Mouse (Mus musculus) myocyte (in vitro differentiated cells): ENCODE measurements around the gene Pdzd2. TPM values are rescaled to one million over a fixed set of nuclear protein-coding genes. Genes with fewer than 3 reads are reported as not detected.
"Not testable (repeated sequence)": the region's sequence is repeated elsewhere in the genome, so short reads cannot be mapped to it uniquely, and the experiment has no call there.

Experiments used
- H3K27me3 ChIP-seq: one replicate; pipeline ENCODE4 v1.6.1; 2011; ENCODE audit not compliant: control insufficient read depth, insufficient read depth, insufficient read length
- H3K36me3 ChIP-seq: one replicate; pipeline ENCODE4 v1.6.1; 2011; ENCODE audit not compliant: control insufficient read depth, insufficient read depth
- H3K4me2 ChIP-seq: one replicate; pipeline ENCODE4 v1.6.1; 2011; ENCODE audit warnings: low read depth, control low read depth
- H3K4me3 ChIP-seq: one replicate; pipeline ENCODE4 v1.5.1; 2011; ENCODE audit warnings: mild to moderate bottlenecking, control low read depth, moderate library complexity
- H3K79me2 ChIP-seq: one replicate; pipeline ENCODE4 v1.6.1; 2011; ENCODE audit not compliant: control insufficient read depth, insufficient read depth
- H3ac ChIP-seq: one replicate; pipeline ENCODE4 v1.6.1; 2011; ENCODE audit not compliant: control insufficient read depth, insufficient read length
- CEBPB ChIP-seq: IDR thresholded peaks from 2 replicates; pipeline ENCODE4 v1.6.1; 2011; ENCODE audit warnings: mild to moderate bottlenecking, moderate library complexity; ENCODE audit not compliant: poor library complexity, insufficient read depth, severe bottlenecking
- E2F4 ChIP-seq: IDR thresholded peaks from one replicate; pipeline ENCODE4 v1.6.1; 2011; ENCODE audit warnings: mild to moderate bottlenecking, control low read depth, moderate library complexity; ENCODE audit not compliant: insufficient read depth
- MAX ChIP-seq: IDR thresholded peaks from one replicate; pipeline ENCODE4 v1.6.1; 2011; ENCODE audit warnings: low read depth, mild to moderate bottlenecking, control low read depth
- MYOD1 ChIP-seq, 3 experiments: IDR thresholded peaks; one replicate each; pipeline ENCODE4 v1.6.1; 2011; ENCODE audit warnings: control low read depth in 2 of 3, low read depth in 2 of 3, mild to moderate bottlenecking in 2 of 3, moderate library complexity in 1 of 3; ENCODE audit not compliant: insufficient read length in 2 of 3, control insufficient read depth in 1 of 3
- MYOG ChIP-seq, 3 experiments: IDR thresholded peaks; one replicate each; pipeline ENCODE4 v1.6.1; 2011; ENCODE audit warnings: control low read depth in 2 of 3, low read depth in 2 of 3, mild to moderate bottlenecking in 2 of 3; ENCODE audit not compliant: insufficient read length in 2 of 3, control insufficient read depth in 1 of 3, insufficient read depth in 1 of 3
- POLR2A ChIP-seq: IDR thresholded peaks from one replicate; pipeline ENCODE4 v1.6.1; 2011; ENCODE audit warnings: low read depth, mild to moderate bottlenecking, control low read depth, moderate library complexity; ENCODE audit not compliant: insufficient read length
- POLR2AphosphoS2 ChIP-seq: IDR thresholded peaks from one replicate; pipeline ENCODE4 v1.6.1; 2011; ENCODE audit warnings: low read depth, control low read depth; ENCODE audit not compliant: insufficient read length
- REST ChIP-seq: IDR thresholded peaks from one replicate; pipeline ENCODE4 v1.6.1; 2011; ENCODE audit warnings: mild to moderate bottlenecking, control low read depth, moderate library complexity; ENCODE audit not compliant: insufficient read depth, insufficient read length
- SRF ChIP-seq: IDR thresholded peaks from one replicate; pipeline ENCODE4 v1.6.1; 2011; ENCODE audit warnings: low read depth; ENCODE audit not compliant: control insufficient read depth, insufficient read length
- TCF12 ChIP-seq: IDR thresholded peaks from one replicate; pipeline ENCODE4 v1.6.1; 2011; ENCODE audit warnings: mild to moderate bottlenecking, control low read depth; ENCODE audit not compliant: poor library complexity, insufficient read depth, severe bottlenecking
- TCF3 ChIP-seq: IDR thresholded peaks from one replicate; pipeline ENCODE4 v1.6.1; 2011; ENCODE audit warnings: low read depth, control low read depth; ENCODE audit not compliant: insufficient read length
- USF1 ChIP-seq: IDR thresholded peaks from one replicate; pipeline ENCODE4 v1.6.1; 2011; ENCODE audit warnings: low read depth, mild to moderate bottlenecking, control low read depth, moderate library complexity
- polyA plus RNA-seq: library from polyadenylated mRNA; unstranded; fragments of >200 nt; fragmentation: generic; extraction: Trizol; gene quantifications from one replicate; pipeline ENCODE4 v1.2.1, GENCODE M21; 2012; ENCODE audit warnings: missing spikeins

Gene Pdzd2
- polyA plus RNA-seq, 1 experiment, result 0.01 TPM

GRCm38 (mm10) chr15:12373496-12373895 lies 366.2 kb downstream of the Pdzd2 start:
- Histone ChIP-seq H3K4me2 (peak overlapping the region; percentile 4), H3ac (no peak overlapping the region), H3K27me3 (peaks cover 8% of the 10 kb centered on the region), H3K79me2 (no peaks in the 10 kb centered on the region), H3K36me3 (no peaks in the 10 kb centered on the region), H3K4me3 (no peak overlapping the region)
- no peak for TF ChIP-seq TCF12
- TF ChIP-seq E2F4, result no peak

- Histone ChIP-seq H3K4me2 (no peak overlapping the region), H3K4me3 (no peak overlapping the region), H3K27me3 (peaks cover 8% of the 10 kb centered on the region), H3ac (no peak overlapping the region), H3K79me2 (no peaks in the 10 kb centered on the region), H3K36me3 (no peaks in the 10 kb centered on the region)
- no peak for TF ChIP-seq TCF12
Measured at GRCm38 (mm10) chr15:12371183-12371582, 368.5 kb downstream of the Pdzd2 start.

GRCm38 (mm10) chr15:12370096-12370495 lies 369.6 kb downstream of the Pdzd2 start:
- H3K36me3 ChIP-seq, result no peaks in the 10 kb centered on the region
- no peak overlapping the region for H3K4me2 ChIP-seq
- TF ChIP-seq SRF (no peak), MYOD1 (IDR thresholded peaks at IDR 0.05; ENCODE audit: control insufficient read depth in 1 of 3, insufficient read length in 2 of 3, low read depth in 2 of 3) (no peak), POLR2A (no peak), E2F4 (no peak), MAX (no peak), CEBPB (no peak), TCF3 (no peak), USF1 (no peak), MYOG (IDR thresholded peaks at IDR 0.05; ENCODE audit: control insufficient read depth in 1 of 3, insufficient read depth in 1 of 3, insufficient read length in 2 of 3, low read depth in 2 of 3) (no peak), POLR2AphosphoS2 (no peak), REST (no peak)
- no peak overlapping the region for H3K4me3 ChIP-seq
- no peak overlapping the region for H3ac ChIP-seq
- H3K79me2 ChIP-seq, result no peaks in the 10 kb centered on the region
- peaks cover 8% of the 10 kb centered on the region for H3K27me3 ChIP-seq

GRCm38 (mm10) chr15:12368850-12369249 lies 370.9 kb downstream of the Pdzd2 start:
- H3K4me2 ChIP-seq, result no peak overlapping the region
- H3ac ChIP-seq, result no peak overlapping the region
- TF ChIP-seq POLR2AphosphoS2, result no peak
- TF ChIP-seq E2F4, result no peak
- no peak for TF ChIP-seq TCF3
- no peak for TF ChIP-seq MAX
- no peak for TF ChIP-seq MYOD1 (IDR thresholded peaks at IDR 0.05; ENCODE audit: control insufficient read depth in 1 of 3, insufficient read length in 2 of 3, low read depth in 2 of 3)
- no peak for TF ChIP-seq SRF
- no peak for TF ChIP-seq TCF12
- no peak for TF ChIP-seq USF1
- H3K79me2 ChIP-seq, result no peaks in the 10 kb centered on the region
- no peak overlapping the region for H3K4me3 ChIP-seq
- H3K36me3 ChIP-seq, result no peaks in the 10 kb centered on the region
- H3K27me3 ChIP-seq, result peaks cover 8% of the 10 kb centered on the region

GRCm38 (mm10) chr15:12368357-12368756 lies 371.4 kb downstream of the Pdzd2 start:
- peaks cover 8% of the 10 kb centered on the region for H3K27me3 ChIP-seq
- H3K36me3 ChIP-seq, result no peaks in the 10 kb centered on the region
- TF ChIP-seq USF1 (no peak), TCF3 (no peak)
- no peaks in the 10 kb centered on the region for H3K79me2 ChIP-seq
- H3K4me3 ChIP-seq, result no peak overlapping the region
- no peak overlapping the region for H3ac ChIP-seq
- no peak overlapping the region for H3K4me2 ChIP-seq

GRCm38 (mm10) chr15:12367306-12368080 lies 372.2 kb downstream of the Pdzd2 start:
- H3K4me3 ChIP-seq, result no peak overlapping the region
- no peaks in the 10 kb centered on the region for H3K36me3 ChIP-seq
- no peak overlapping the region for H3ac ChIP-seq
- no peak overlapping the region for H3K4me2 ChIP-seq
- TF ChIP-seq POLR2A, result no peak
- TF ChIP-seq POLR2AphosphoS2, result no peak
- no peaks in the 10 kb centered on the region for H3K79me2 ChIP-seq
- H3K27me3 ChIP-seq, result peaks cover 2% of the 10 kb centered on the region

- H3K36me3 ChIP-seq, H3K4me3 ChIP-seq, H3K79me2 ChIP-seq, H3K27me3 ChIP-seq, H3ac ChIP-seq, H3K4me2 ChIP-seq: not testable (repeated sequence)
Measured at GRCm38 (mm10) chr15:12366580-12367305, 373.0 kb downstream of the Pdzd2 start.
